Mouse (Mus musculus) G1E (cell line): ENCODE measurements around the gene Dnase2b. TPM values are rescaled to one million over a fixed set of nuclear protein-coding genes. Genes with fewer than 3 reads are reported as not detected.
A peak's percentile ranks its signal among the peaks of the same experiment; 100 is the strongest.

Experiments used
- ATAC-seq: 2 replicates; pipeline ENCODE4 v1.8.0; 2016; ENCODE audit warnings: mild to moderate bottlenecking; ENCODE audit not compliant: insufficient number of reproducible peaks, poor library complexity, low FRiP score, severe bottlenecking; ENCODE audit errors: extremely low read depth
- DNase-seq: peaks from one replicate; pipeline ENCODE4 v3.0.0; 2012; ENCODE audit warnings: low spot score
- H3K27me3 ChIP-seq: 2 replicates; pipeline ENCODE4 v1.6.1; 2012; ENCODE audit warnings: mild to moderate bottlenecking, low read length, inconsistent platforms; ENCODE audit not compliant: insufficient read depth
- H3K36me3 ChIP-seq: replicated peaks from 2 replicates; pipeline ENCODE3; 2012; ENCODE audit warnings: mild to moderate bottlenecking, inconsistent platforms
- H3K4me1 ChIP-seq: 2 replicates; pipeline ENCODE4 v1.6.1; 2012; ENCODE audit warnings: low read depth, low read length, inconsistent platforms, mixed read lengths; ENCODE audit not compliant: insufficient read depth
- H3K4me3 ChIP-seq: 2 replicates; pipeline ENCODE4 v1.5.1; 2012; ENCODE audit warnings: low read depth, mild to moderate bottlenecking, inconsistent platforms, low read length, moderate library complexity, mixed read lengths
- H3K9me3 ChIP-seq: replicated peaks from 2 replicates; pipeline ENCODE4 v1.6.1; 2012; ENCODE audit warnings: inconsistent platforms
- CTCF ChIP-seq: IDR thresholded peaks from 2 replicates; pipeline ENCODE4 v1.5.1; 2012; ENCODE audit warnings: low read depth, low read length, inconsistent platforms, mixed read lengths
- GATA1 ChIP-seq: IDR thresholded peaks from 2 replicates; pipeline ENCODE4 v1.6.1; 2012; ENCODE audit warnings: borderline replicate concordance, low read length, inconsistent platforms, mixed read lengths
- GATA2 ChIP-seq: IDR thresholded peaks from 2 replicates; pipeline ENCODE4 v1.6.1; 2012; ENCODE audit warnings: low read depth, low read length, inconsistent platforms, borderline replicate concordance
- POLR2AphosphoS5 ChIP-seq: IDR thresholded peaks from 2 replicates; pipeline ENCODE4 v1.6.1; 2012; ENCODE audit warnings: low read depth, low read length, inconsistent platforms; ENCODE audit not compliant: insufficient replicate concordance
- TAL1 ChIP-seq: conservative IDR thresholded peaks from 2 replicates; pipeline ENCODE4 v1.6.1; 2012; ENCODE audit warnings: low read depth, low read length, inconsistent platforms, mixed read lengths
- polyA plus RNA-seq: library from polyadenylated mRNA; stranded (reverse); fragments of >175 nt; gene quantifications from 2 replicates; pipeline ENCODE4 v1.2.3, GENCODE M21; 2012
- total RNA-seq, 2 experiments: library from RNA; stranded (forward) in 1 of 2; stranded (reverse) in 1 of 2; fragments of 200-1000 nt in 1 of 2; fragments of >200 nt in 1 of 2; fragmentation: Nextera tagmentation in 1 of 2; gene quantifications; 2 replicates each; pipeline ENCODE4 v1.2.3; 2014 to 2017

The Dnase2b gene
- total and polyA plus RNA-seq, 3 experiments = 1.4 TPM; not detected in 2

GRCm38 (mm10) chr3:146653692-146654091 lies 38.3 kb upstream of the Dnase2b start:
- H3K36me3 ChIP-seq = peaks cover 12% of the 10 kb centered on the region

GRCm38 (mm10) chr3:146652431-146652830 lies 37.0 kb upstream of the Dnase2b start:
- Histone ChIP-seq H3K9me3 (no peaks in the 10 kb centered on the region), H3K4me3 (no peak overlapping the region), H3K4me1 (peaks cover 51% of the 10 kb centered on the region), H3K27me3 (peaks cover 14% of the 10 kb centered on the region; the same call in 1 of the 2 replicates), H3K36me3 (peaks cover 5% of the 10 kb centered on the region)
- ATAC-seq = no peak
- no peak for DNase-seq
- TF ChIP-seq GATA1 (no peak), TAL1 (no peak), CTCF (no peak), GATA2 (no peak), POLR2AphosphoS5 (no peak)

More at GRCm38 (mm10) chr3:146653692-146654091, 38.3 kb upstream of the Dnase2b start:
- H3K27me3 ChIP-seq = peaks cover 3% of the 10 kb centered on the region; the same call in 1 of the 2 replicates
- TF ChIP-seq CTCF (no peak), TAL1 (peak; percentile 34; the same call in 1 of the 2 replicates)
- no peaks in the 10 kb centered on the region for H3K9me3 ChIP-seq
- no peak overlapping the region; the same call in 1 of the 2 replicates for H3K4me3 ChIP-seq
- DNase-seq (peak; percentile 32), ATAC-seq (peak; percentile 59)
- peaks cover 45% of the 10 kb centered on the region for H3K4me1 ChIP-seq

- DNase-seq (no peak), ATAC-seq (no peak)
- Histone ChIP-seq H3K9me3 (no peaks in the 10 kb centered on the region), H3K4me3 (no peak within 1 kb of the TSS), H3K27me3 (peaks cover 21% of the 10 kb centered on the region; the same call in 1 of the 2 replicates), H3K4me1 (peaks cover 48% of the 10 kb centered on the region), H3K36me3 (peaks cover 5% of the 10 kb centered on the region)
- TF ChIP-seq POLR2AphosphoS5 = no peak
- TF ChIP-seq GATA2 = no peak
- TF ChIP-seq TAL1 = no peak
- no peak for TF ChIP-seq CTCF
- TF ChIP-seq GATA1 = no peak
Observed at GRCm38 (mm10) chr3:146651217-146651616, 35.8 kb upstream of the Dnase2b start, which contains the start of gene 4930503B20Rik. 4930503B20Rik (minus strand) TSS chr3:146651317.

GRCm38 (mm10) chr3:146650716-146651115 lies 35.3 kb upstream of the Dnase2b start:
- H3K9me3 ChIP-seq = no peaks in the 10 kb centered on the region
- no peak for ATAC-seq
- TF ChIP-seq POLR2AphosphoS5 (no peak), TAL1 (no peak), CTCF (no peak), GATA2 (no peak), GATA1 (no peak)
- peaks cover 48% of the 10 kb centered on the region for H3K4me1 ChIP-seq
- peaks cover 21% of the 10 kb centered on the region; the same call in 1 of the 2 replicates for H3K27me3 ChIP-seq
- peaks cover 5% of the 10 kb centered on the region for H3K36me3 ChIP-seq
- no peak for DNase-seq
- H3K4me3 ChIP-seq = no peak overlapping the region

GRCm38 (mm10) chr3:146649311-146649894 lies 34.0 kb upstream of the Dnase2b start:
- no peak for ATAC-seq
- Histone ChIP-seq H3K27me3 (peaks cover 21% of the 10 kb centered on the region; the same call in 1 of the 2 replicates), H3K36me3 (peaks cover 5% of the 10 kb centered on the region), H3K9me3 (no peaks in the 10 kb centered on the region), H3K4me1 (peaks cover 37% of the 10 kb centered on the region), H3K4me3 (no peak overlapping the region)
- DNase-seq = no peak
- no peak for TF ChIP-seq CTCF
- TF ChIP-seq GATA2 = no peak
- no peak for TF ChIP-seq GATA1
- TF ChIP-seq POLR2AphosphoS5 = no peak
- TF ChIP-seq TAL1 = no peak

- H3K36me3 ChIP-seq = no peaks in the 10 kb centered on the region
- ATAC-seq (no peak), DNase-seq (no peak)
- peaks cover 10% of the 10 kb centered on the region for H3K27me3 ChIP-seq
- TF ChIP-seq TAL1 (no peak), GATA2 (no peak), CTCF (no peak), POLR2AphosphoS5 (no peak), GATA1 (no peak)
- peaks cover 8% of the 10 kb centered on the region for H3K4me1 ChIP-seq
- H3K9me3 ChIP-seq = peaks cover 4% of the 10 kb centered on the region; the same call in 1 of the 2 replicates
- no peak overlapping the region for H3K4me3 ChIP-seq
Observed at GRCm38 (mm10) chr3:146641818-146642427, 26.5 kb upstream of the Dnase2b start.
